Mouse (Mus musculus) small intestine, adult 2 months (tissue): Measurements from ENCODE around the gene Rabgap1l.

Experiments used
- CTCF ChIP-seq: fragments of 200-500 bp; IDR thresholded peaks from 2 replicates; pipeline ENCODE4 v1.5.1; 2012; ENCODE audit warnings: low read depth, mild to moderate bottlenecking, control low read depth, inconsistent platforms, low read length, moderate library complexity, mixed read lengths; ENCODE audit not compliant: insufficient replicate concordance, insufficient read length; ENCODE audit errors: extremely low read depth
- POLR2A ChIP-seq: fragments of 200-500 bp; IDR thresholded peaks from 2 replicates; pipeline ENCODE4 v1.6.1; 2012; ENCODE audit warnings: low read depth, mild to moderate bottlenecking, control low read depth, inconsistent platforms, low read length, moderate library complexity

DNA sequence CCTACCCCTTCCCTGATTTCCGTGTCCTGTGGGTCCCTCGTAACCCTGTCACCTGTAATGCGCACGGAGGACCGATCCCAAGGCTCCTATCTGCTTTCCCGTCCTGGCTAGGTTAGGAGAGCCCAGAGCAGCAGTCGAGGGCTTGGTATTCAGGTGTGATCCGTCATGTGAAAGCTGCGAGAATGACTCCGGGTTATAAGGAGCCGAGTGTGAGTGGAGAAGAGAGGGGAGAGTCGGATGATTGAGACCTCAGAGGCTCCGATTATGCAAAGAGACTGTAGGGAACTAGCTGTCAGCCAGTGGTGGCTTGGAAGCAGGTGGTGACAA, 597.7 kb downstream of the Rabgap1l start:
- TF ChIP-seq CTCF: no peak
- no peak; the same call in 1 of the 2 replicates for TF ChIP-seq POLR2A
